Mouse (Mus musculus): ENCODE measurements around the gene Zyx. TPM values are rescaled to one million over a fixed set of nuclear protein-coding genes. Genes with fewer than 3 reads are reported as not detected.

Gene Zyx
- polyA plus RNA-seq, 1 experiment from 2014 or later, result 203 TPM

DNA sequence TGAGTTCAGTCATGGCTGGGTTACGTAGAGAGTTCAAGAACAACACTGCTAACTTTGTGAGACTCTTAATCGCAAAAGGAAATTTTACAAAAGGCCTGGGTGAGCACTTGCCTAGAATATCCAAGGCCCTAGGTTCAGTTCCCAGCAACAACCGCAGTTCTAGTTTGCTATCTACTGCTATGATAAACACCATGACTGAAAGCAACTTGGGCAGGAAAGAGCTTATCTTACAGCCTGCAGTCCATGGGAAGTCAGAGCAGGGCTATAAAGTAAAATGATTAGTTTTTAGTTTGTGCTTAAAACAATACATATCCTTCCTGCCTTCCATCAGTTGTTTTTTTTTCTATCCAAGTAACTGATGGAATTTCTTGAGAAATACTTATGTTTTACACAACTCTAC, 22.9 kb upstream of the Zyx start:
- peaks cover 10% of the 10 kb centered on the region for H3K4me1 ChIP-seq (replicated peaks; ENCODE audit: control insufficient read depth, insufficient read depth, low read length)
- 81% methylated on average over 3 of the region's 3 CpGs for WGBS
- H3K27me3 ChIP-seq (ENCODE audit: control insufficient read depth, insufficient read depth, low read depth, low read length), result peaks cover 35% of the 10 kb centered on the region
- no peak overlapping the region for H3K4me3 ChIP-seq (ENCODE audit: low read length)
- no peaks in the 10 kb centered on the region for H3K36me3 ChIP-seq (ENCODE audit: control insufficient read depth, insufficient read depth, low read length)
- H3K27ac ChIP-seq (ENCODE audit: low read length), result no peak overlapping the region
- no peak overlapping the region for H3K9ac ChIP-seq (ENCODE audit: low read length)
- H3K9me3 ChIP-seq (ENCODE audit: control insufficient read depth, low read length), result no peaks in the 10 kb centered on the region
- ATAC-seq (ENCODE audit: low read depth), result no peak
- no peak overlapping the region for H3K4me2 ChIP-seq (ENCODE audit: low read depth, low read length)

DNA sequence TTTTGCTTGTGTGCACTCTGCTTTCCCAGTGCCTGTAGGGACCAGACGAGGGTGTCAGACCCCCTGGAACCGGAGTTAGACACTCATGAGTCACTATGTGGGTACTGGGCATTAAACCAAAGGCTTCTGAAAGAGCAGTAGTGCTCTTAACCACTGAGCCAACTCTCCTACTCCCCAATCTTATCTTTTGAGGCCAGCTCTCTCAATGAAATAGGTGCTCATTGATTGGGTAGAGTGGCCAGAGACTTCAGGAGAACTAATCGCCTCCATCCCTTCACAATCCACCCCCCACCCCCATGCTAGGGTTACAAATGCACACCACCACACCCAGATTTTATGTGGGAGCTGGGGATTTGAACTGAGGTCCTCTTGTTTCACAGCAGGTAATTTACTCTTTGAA, 20.7 kb upstream of the Zyx start:
- WGBS, result 69% methylated on average over 3 of the region's 3 CpGs
- Histone ChIP-seq H3K27ac (ENCODE audit: low read length) (no peak overlapping the region), H3K4me3 (ENCODE audit: low read length) (no peak overlapping the region), H3K27me3 (ENCODE audit: control insufficient read depth, insufficient read depth, low read depth, low read length) (peaks cover 14% of the 10 kb centered on the region), H3K4me1 (replicated peaks; ENCODE audit: control insufficient read depth, insufficient read depth, low read length) (peaks cover 7% of the 10 kb centered on the region), H3K4me2 (ENCODE audit: low read depth, low read length) (no peak overlapping the region), H3K9ac (ENCODE audit: low read length) (no peak overlapping the region), H3K9me3 (ENCODE audit: control insufficient read depth, low read length) (no peaks in the 10 kb centered on the region), H3K36me3 (ENCODE audit: control insufficient read depth, insufficient read depth, low read length) (no peaks in the 10 kb centered on the region)
- ATAC-seq (ENCODE audit: low read depth), result no peak

DNA sequence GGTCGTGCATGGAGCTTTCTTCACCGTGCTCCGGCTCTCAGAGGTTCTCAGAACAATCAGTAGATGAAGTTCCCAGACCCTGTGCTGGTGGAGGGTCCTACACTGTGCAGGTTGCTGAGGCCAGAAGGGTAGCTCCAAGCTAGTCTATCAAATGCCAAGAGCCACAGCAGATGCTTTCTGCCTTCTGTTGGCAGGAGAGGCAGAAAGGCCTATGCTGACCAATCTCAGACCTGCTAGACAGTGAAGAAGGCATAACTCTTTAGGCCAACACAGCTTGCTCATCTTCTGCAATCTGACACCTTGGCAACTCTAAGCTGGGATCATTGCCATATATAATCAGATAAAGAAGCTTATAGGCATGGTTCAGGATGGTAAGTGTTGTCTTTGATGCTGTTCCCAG, 19.2 kb upstream of the Zyx start:
- no peak for ATAC-seq (ENCODE audit: low read depth)
- 77% methylated on average over 3 of the region's 3 CpGs for WGBS

DNA sequence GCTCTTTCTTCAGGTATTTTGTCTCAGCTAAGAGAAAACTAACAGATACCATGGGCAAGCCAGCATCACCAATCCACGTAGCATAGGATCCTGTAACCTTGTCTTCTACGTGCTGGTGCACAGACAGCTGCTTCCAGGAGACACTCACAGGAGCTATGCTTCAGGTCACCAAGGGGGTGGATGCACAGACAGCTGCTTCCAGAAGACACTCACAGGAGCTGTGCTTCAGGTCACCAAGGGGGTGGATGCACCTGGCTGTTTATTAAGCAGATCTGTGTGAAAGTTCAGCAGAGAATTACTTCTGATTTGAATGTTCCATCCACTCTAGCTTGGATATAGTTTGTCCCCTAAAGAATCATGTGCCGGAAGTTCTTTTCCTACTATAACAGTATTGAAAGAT, 18.5 kb upstream of the Zyx start:
- Histone ChIP-seq H3K27me3 (ENCODE audit: control insufficient read depth, insufficient read depth, low read depth, low read length) (no peaks in the 10 kb centered on the region), H3K9ac (ENCODE audit: low read length) (no peak overlapping the region), H3K4me1 (replicated peaks; ENCODE audit: control insufficient read depth, insufficient read depth, low read length) (no peaks in the 10 kb centered on the region), H3K27ac (ENCODE audit: low read length) (no peak overlapping the region), H3K4me3 (ENCODE audit: low read length) (no peak overlapping the region), H3K4me2 (ENCODE audit: low read depth, low read length) (no peak overlapping the region), H3K9me3 (ENCODE audit: control insufficient read depth, low read length) (no peaks in the 10 kb centered on the region), H3K36me3 (ENCODE audit: control insufficient read depth, insufficient read depth, low read length) (no peaks in the 10 kb centered on the region)
- 86% methylated on average over 3 of the region's 3 CpGs for WGBS
- ATAC-seq (ENCODE audit: low read depth), result no peak

More for the DNA sequence above, 19.2 kb upstream of the Zyx start:
- no peaks in the 10 kb centered on the region for H3K36me3 ChIP-seq (ENCODE audit: control insufficient read depth, insufficient read depth, low read length)
- H3K9ac ChIP-seq (ENCODE audit: low read length), result no peak overlapping the region
- no peaks in the 10 kb centered on the region for H3K27me3 ChIP-seq (ENCODE audit: control insufficient read depth, insufficient read depth, low read depth, low read length)
- no peak overlapping the region for H3K27ac ChIP-seq (ENCODE audit: low read length)
- H3K4me3 ChIP-seq (ENCODE audit: low read length), result no peak overlapping the region
- H3K4me2 ChIP-seq (ENCODE audit: low read depth, low read length), result no peak overlapping the region
- H3K4me1 ChIP-seq (replicated peaks; ENCODE audit: control insufficient read depth, insufficient read depth, low read length), result no peaks in the 10 kb centered on the region
- no peaks in the 10 kb centered on the region for H3K9me3 ChIP-seq (ENCODE audit: control insufficient read depth, low read length)

DNA sequence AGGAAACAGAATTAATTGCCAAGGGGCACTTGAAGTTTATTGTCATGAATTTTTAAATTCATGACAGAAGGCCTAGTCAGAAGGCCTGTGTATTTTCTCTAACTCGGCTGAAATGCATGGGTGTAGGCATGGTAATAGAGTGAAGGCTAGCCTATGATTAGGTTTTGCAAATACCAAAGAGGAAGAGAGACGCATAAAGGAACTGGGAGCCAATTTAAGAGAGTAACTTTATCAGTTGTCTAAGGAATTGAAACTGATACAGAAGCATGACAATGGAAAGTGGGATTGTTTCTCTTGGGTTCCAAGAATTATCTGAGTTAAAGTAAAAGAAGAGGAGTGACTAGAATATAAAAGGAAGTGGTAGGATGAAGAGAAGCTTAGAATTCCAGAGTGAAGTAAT, 10.2 kb upstream of the Zyx start:
- Histone ChIP-seq H3K4me3 (ENCODE audit: low read length) (no peak overlapping the region), H3K27me3 (ENCODE audit: control insufficient read depth, insufficient read depth, low read depth, low read length) (no peaks in the 10 kb centered on the region), H3K36me3 (ENCODE audit: control insufficient read depth, insufficient read depth, low read length) (no peaks in the 10 kb centered on the region), H3K4me2 (ENCODE audit: low read depth, low read length) (no peak overlapping the region), H3K9me3 (ENCODE audit: control insufficient read depth, low read length) (no peaks in the 10 kb centered on the region), H3K4me1 (replicated peaks; ENCODE audit: control insufficient read depth, insufficient read depth, low read length) (no peaks in the 10 kb centered on the region), H3K27ac (ENCODE audit: low read length) (no peak overlapping the region), H3K9ac (ENCODE audit: low read length) (no peak overlapping the region)
- no peak for ATAC-seq (ENCODE audit: low read depth)
- WGBS, result 70% methylated on average over 2 of the region's 2 CpGs

DNA sequence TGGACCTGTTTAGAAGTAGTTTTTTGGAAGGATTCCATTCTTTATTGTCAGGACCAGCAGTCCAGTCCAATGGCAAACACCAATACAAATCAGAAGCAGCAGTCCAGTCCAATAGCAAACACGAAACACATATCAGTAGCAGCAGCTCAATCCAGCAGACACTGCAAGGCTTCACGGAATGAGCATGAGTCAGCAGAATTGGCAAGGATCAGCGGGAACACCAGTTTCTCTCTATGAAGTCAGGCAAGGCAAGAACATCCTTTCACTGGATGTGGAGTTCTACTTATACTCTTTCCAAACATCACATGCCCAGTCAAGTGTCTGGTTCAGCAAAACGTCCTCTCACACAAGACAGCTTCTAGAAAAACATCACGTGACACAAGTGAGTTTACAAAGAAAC, 9.4 kb upstream of the Zyx start:
- Histone ChIP-seq H3K9ac (ENCODE audit: low read length) (no peak overlapping the region), H3K27me3 (ENCODE audit: control insufficient read depth, insufficient read depth, low read depth, low read length) (no peaks in the 10 kb centered on the region), H3K4me2 (ENCODE audit: low read depth, low read length) (no peak overlapping the region), H3K4me3 (ENCODE audit: low read length) (no peak overlapping the region), H3K4me1 (replicated peaks; ENCODE audit: control insufficient read depth, insufficient read depth, low read length) (no peaks in the 10 kb centered on the region), H3K36me3 (ENCODE audit: control insufficient read depth, insufficient read depth, low read length) (no peaks in the 10 kb centered on the region), H3K27ac (ENCODE audit: low read length) (no peak overlapping the region), H3K9me3 (ENCODE audit: control insufficient read depth, low read length) (no peaks in the 10 kb centered on the region)
- WGBS, result 64% methylated on average over 5 of the region's 5 CpGs
- ATAC-seq (ENCODE audit: low read depth), result no peak

DNA sequence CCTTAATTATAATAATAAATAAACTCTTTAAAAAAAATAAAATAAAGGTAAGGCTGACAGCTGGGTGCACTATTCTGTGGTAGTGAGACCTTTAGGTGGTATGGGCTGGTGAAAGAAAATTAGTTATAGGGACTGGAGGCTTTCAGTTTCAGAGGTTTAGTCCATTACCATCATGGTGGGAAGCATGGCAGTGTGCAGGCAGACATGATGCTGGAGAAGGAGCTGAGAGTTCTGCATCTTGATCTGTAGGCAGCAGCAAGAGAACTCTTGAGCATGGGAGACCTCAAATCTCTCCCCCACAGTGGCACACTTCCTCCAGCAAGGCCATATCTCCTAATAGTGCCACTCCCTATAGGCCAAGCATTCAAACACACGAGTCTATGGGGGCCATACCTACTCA, 7.3 kb upstream of the Zyx start:
- H3K9me3 ChIP-seq (ENCODE audit: control insufficient read depth, low read length), result no peaks in the 10 kb centered on the region
- H3K4me1 ChIP-seq (replicated peaks; ENCODE audit: control insufficient read depth, insufficient read depth, low read length), result no peaks in the 10 kb centered on the region
- H3K4me3 ChIP-seq (ENCODE audit: low read length), result no peak overlapping the region
- WGBS, result 62% methylated on average over 1 of the region's 1 CpGs
- H3K36me3 ChIP-seq (ENCODE audit: control insufficient read depth, insufficient read depth, low read length), result no peaks in the 10 kb centered on the region
- H3K4me2 ChIP-seq (ENCODE audit: low read depth, low read length), result no peak overlapping the region
- ATAC-seq (ENCODE audit: low read depth), result no peak
- no peak overlapping the region for H3K27ac ChIP-seq (ENCODE audit: low read length)
- no peak overlapping the region for H3K9ac ChIP-seq (ENCODE audit: low read length)
- H3K27me3 ChIP-seq (ENCODE audit: control insufficient read depth, insufficient read depth, low read depth, low read length), result no peaks in the 10 kb centered on the region

DNA sequence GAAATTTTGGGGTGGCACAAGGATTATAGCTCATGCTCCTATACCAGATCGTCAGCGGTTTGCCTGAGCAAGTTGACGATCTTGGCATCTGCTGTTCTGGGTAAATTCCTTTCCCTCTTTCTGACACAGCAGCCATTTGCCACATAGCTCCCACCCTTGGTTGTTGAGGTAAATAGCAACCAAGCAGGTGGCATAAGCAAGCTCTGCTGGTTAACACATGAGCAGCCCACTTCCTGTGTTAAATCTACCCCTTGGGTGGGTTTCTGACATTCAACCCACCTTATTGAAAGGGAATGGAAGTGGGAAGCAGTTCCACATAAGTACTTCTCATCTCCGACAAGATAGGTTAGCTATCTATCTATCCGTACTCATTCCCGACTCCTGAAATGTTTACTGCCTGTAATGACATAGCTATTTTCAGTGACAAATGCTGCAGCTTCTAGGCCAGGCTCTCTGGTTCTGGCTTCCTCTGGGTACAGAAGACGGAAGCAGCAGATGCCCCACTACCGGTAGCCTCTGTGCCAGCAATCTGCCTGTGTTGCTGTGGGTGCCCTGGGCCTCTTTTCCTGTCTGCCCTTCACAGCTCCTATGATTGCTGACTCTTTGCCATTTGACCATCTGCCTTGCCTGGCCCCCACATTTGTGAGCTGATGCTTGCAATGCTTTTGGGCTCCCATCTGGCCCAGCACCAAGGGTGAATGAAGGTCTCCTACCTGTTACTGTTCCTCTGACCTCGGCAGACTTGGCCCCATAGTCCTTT, 5.9 kb upstream of the Zyx start:
- no peaks in the 10 kb centered on the region for H3K27me3 ChIP-seq (ENCODE audit: control insufficient read depth, insufficient read depth, low read depth, low read length)
- peaks cover 2% of the 10 kb centered on the region for H3K4me1 ChIP-seq (replicated peaks; ENCODE audit: control insufficient read depth, insufficient read depth, low read length)
- no peak for ATAC-seq (ENCODE audit: low read depth)
- H3K9me3 ChIP-seq (ENCODE audit: control insufficient read depth, low read length), result no peaks in the 10 kb centered on the region
- 71% methylated on average over 9 of the region's 9 CpGs for WGBS
- no peak overlapping the region for H3K9ac ChIP-seq (ENCODE audit: low read length)
- no peaks in the 10 kb centered on the region for H3K36me3 ChIP-seq (ENCODE audit: control insufficient read depth, insufficient read depth, low read length)
- H3K4me3 ChIP-seq (ENCODE audit: low read length), result no peak overlapping the region
- no peak overlapping the region for H3K4me2 ChIP-seq (ENCODE audit: low read depth, low read length)
- H3K27ac ChIP-seq (ENCODE audit: low read length), result no peak overlapping the region

DNA sequence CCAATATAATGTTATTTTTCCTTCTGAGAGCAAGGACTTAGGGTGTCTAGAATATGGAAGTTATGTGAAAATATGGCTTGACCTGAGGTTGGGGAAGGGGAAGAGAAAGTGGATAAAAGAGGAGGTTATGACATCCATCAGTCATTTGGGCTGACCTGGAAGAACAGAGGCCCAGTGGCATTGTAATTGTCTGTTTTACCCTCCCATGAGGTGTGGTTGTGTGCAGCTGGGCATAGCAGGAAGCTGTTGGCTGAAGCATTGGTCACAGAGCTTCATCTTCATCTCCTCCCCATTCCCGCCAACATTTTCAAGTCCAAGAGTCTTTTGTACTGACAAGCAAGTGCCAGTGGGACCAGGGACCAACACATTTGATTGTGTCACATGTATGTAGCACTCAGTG, 5.2 kb upstream of the Zyx start:
- 74% methylated on average over 1 of the region's 1 CpGs for WGBS
- no peaks in the 10 kb centered on the region for H3K9me3 ChIP-seq (ENCODE audit: control insufficient read depth, low read length)
- no peak overlapping the region for H3K9ac ChIP-seq (ENCODE audit: low read length)
- peaks cover 5% of the 10 kb centered on the region for H3K4me1 ChIP-seq (replicated peaks; ENCODE audit: control insufficient read depth, insufficient read depth, low read length)
- H3K36me3 ChIP-seq (ENCODE audit: control insufficient read depth, insufficient read depth, low read length), result no peaks in the 10 kb centered on the region
- no peak overlapping the region for H3K4me2 ChIP-seq (ENCODE audit: low read depth, low read length)
- no peaks in the 10 kb centered on the region for H3K27me3 ChIP-seq (ENCODE audit: control insufficient read depth, insufficient read depth, low read depth, low read length)
- H3K27ac ChIP-seq (ENCODE audit: low read length), result no peak overlapping the region
- no peak overlapping the region for H3K4me3 ChIP-seq (ENCODE audit: low read length)
- ATAC-seq (ENCODE audit: low read depth), result no peak
